Mouse (Mus musculus): ENCODE results near the gene Epm2a. TPM values are rescaled to one million over a fixed set of nuclear protein-coding genes. Genes with fewer than 3 reads are reported as not detected.

Gene Epm2a
- polyA plus RNA-seq, 1 experiment = 1.4 TPM

DNA sequence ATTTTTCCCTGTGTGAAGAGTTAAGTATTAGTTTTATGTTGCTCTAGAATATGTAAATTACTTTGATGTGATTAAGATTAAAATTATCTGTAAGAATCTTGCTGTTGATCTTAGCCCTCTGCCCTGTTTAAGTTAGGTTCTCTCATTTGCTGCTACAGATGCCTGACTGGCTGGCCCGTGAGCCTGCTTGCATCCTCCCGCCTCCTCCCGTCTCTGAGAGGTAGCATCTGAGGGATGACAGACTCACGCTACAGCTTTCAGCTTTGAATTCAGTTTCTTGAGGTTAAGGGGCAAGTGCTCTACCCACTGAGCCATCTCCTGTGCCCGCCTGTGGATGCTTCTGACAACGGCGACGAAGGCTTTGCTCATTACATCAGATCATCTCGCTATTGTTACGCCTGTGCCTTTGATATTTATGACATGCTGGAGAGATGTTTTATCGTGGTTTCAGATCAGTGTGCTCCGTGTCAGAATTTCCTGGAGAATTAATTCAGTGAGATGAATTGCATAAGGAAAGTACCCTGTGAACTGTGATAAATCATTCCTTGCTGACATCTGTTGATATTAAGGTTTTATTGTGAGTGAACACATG is 19.8 kb downstream of the Epm2a start:
- Histone ChIP-seq H3K4me3 (replicated peaks; ENCODE audit: control insufficient read depth, low read depth, low read length) (no peak overlapping the region), H3K27ac (ENCODE audit: control insufficient read depth, insufficient read depth, low read depth, low read length, poor library complexity) (no peak overlapping the region), H3K4me1 (ENCODE audit: control insufficient read depth, insufficient read depth, low read length) (no peaks in the 10 kb centered on the region; the same call in 1 of the 2 replicates)
- no peak for TF ChIP-seq CTCF (IDR thresholded peaks at IDR 0.05; ENCODE audit: control insufficient read depth, insufficient read depth, low read length)
- TF ChIP-seq POLR2A (IDR thresholded peaks at IDR 0.05; ENCODE audit: borderline replicate concordance, control insufficient read depth, low read depth, low read length) = no peak
- 71% methylated on average over 12 of the region's 12 CpGs for WGBS

DNA sequence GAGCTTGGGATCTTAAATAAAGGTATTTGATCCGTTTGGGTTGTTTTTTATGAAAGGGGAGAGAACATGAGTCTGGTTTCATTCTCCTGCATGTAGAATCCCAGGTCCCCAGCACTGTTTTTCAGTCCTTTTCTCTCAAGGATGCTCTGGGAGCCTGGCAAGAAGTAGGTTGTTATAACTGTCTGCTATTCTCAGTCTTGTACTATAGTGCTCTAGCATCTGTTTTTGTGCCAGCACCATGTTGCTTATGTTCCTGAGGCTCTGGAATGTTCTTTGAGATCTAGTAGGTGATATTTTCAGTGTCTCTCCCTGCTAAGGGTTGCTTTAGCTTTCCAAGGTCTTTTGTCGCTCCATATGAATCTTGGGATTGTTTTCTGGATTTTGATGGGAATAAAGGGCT is 38.1 kb downstream of the Epm2a start:
- 76% methylated on average over 2 of the region's 2 CpGs for WGBS
- no peak overlapping the region for H3K27ac ChIP-seq (ENCODE audit: control insufficient read depth, insufficient read depth, low read depth, low read length, poor library complexity)
- no peak overlapping the region for H3K4me3 ChIP-seq (replicated peaks; ENCODE audit: control insufficient read depth, low read depth, low read length)
- H3K4me1 ChIP-seq (ENCODE audit: control insufficient read depth, insufficient read depth, low read length) = no peaks in the 10 kb centered on the region
- no peak for TF ChIP-seq POLR2A (IDR thresholded peaks at IDR 0.05; ENCODE audit: borderline replicate concordance, control insufficient read depth, low read depth, low read length)
- no peak for TF ChIP-seq CTCF (IDR thresholded peaks at IDR 0.05; ENCODE audit: control insufficient read depth, insufficient read depth, low read length)

- H3K4me3 ChIP-seq (replicated peaks; ENCODE audit: control insufficient read depth, low read depth, low read length) = no peak overlapping the region
- 80% methylated on average over 5 of the region's 5 CpGs for WGBS
- no peaks in the 10 kb centered on the region for H3K4me1 ChIP-seq (ENCODE audit: control insufficient read depth, insufficient read depth, low read length)
- no peak overlapping the region for H3K27ac ChIP-seq (ENCODE audit: control insufficient read depth, insufficient read depth, low read depth, low read length, poor library complexity)
- TF ChIP-seq POLR2A (IDR thresholded peaks at IDR 0.05; ENCODE audit: borderline replicate concordance, control insufficient read depth, low read depth, low read length) (no peak), CTCF (IDR thresholded peaks at IDR 0.05; ENCODE audit: control insufficient read depth, insufficient read depth, low read length) (no peak)
These were observed 67.7 kb downstream of the Epm2a start for GRCm38 (mm10) chr10:11410926-11411325.

DNA sequence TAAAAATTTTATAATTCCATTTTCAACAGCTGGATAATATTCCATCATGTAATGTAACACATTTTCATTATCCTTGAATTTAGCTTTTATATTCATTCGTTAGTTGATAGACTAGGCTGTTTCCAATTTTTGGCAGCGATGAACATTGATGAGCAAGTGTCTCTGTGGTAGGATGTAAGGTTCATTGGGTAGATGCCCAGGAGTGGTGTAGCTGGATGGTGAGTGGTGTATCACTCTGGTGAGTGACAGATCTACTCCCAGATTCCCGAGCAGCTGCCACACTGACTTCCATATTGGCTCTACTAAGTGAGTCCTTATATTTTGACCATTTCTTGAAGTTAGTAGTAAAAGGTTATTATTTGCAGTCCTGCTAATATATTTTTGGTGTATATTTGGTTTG is 76.9 kb downstream of the Epm2a start:
- no peak overlapping the region for H3K27ac ChIP-seq (ENCODE audit: control insufficient read depth, insufficient read depth, low read depth, low read length, poor library complexity)
- 84% methylated on average over 3 of the region's 3 CpGs for WGBS
- H3K4me1 ChIP-seq (ENCODE audit: control insufficient read depth, insufficient read depth, low read length) = no peaks in the 10 kb centered on the region
- no peak for TF ChIP-seq POLR2A (IDR thresholded peaks at IDR 0.05; ENCODE audit: borderline replicate concordance, control insufficient read depth, low read depth, low read length)
- TF ChIP-seq CTCF (IDR thresholded peaks at IDR 0.05; ENCODE audit: control insufficient read depth, insufficient read depth, low read length) = no peak
- no peak overlapping the region for H3K4me3 ChIP-seq (replicated peaks; ENCODE audit: control insufficient read depth, low read depth, low read length)

- Histone ChIP-seq H3K4me3 (replicated peaks; ENCODE audit: control insufficient read depth, low read depth, low read length) (no peak overlapping the region), H3K27ac (ENCODE audit: control insufficient read depth, insufficient read depth, low read depth, low read length, poor library complexity) (no peak overlapping the region), H3K4me1 (ENCODE audit: control insufficient read depth, insufficient read depth, low read length) (no peaks in the 10 kb centered on the region)
- no peak for TF ChIP-seq CTCF (IDR thresholded peaks at IDR 0.05; ENCODE audit: control insufficient read depth, insufficient read depth, low read length)
- TF ChIP-seq POLR2A (IDR thresholded peaks at IDR 0.05; ENCODE audit: borderline replicate concordance, control insufficient read depth, low read depth, low read length) = no peak
- WGBS = 84% methylated on average over 12 of the region's 12 CpGs
These were observed 86.0 kb downstream of the Epm2a start for GRCm38 (mm10) chr10:11429059-11429812.

GRCm38 (mm10) chr10:11436961-11437360 is 93.8 kb downstream of the Epm2a start:
- no peak for TF ChIP-seq POLR2A (IDR thresholded peaks at IDR 0.05; ENCODE audit: borderline replicate concordance, control insufficient read depth, low read depth, low read length)
- no peak for TF ChIP-seq CTCF (IDR thresholded peaks at IDR 0.05; ENCODE audit: control insufficient read depth, insufficient read depth, low read length)
- H3K4me1 ChIP-seq (ENCODE audit: control insufficient read depth, insufficient read depth, low read length) = no peaks in the 10 kb centered on the region
- H3K27ac ChIP-seq (ENCODE audit: control insufficient read depth, insufficient read depth, low read depth, low read length, poor library complexity) = no peak overlapping the region
- no peak overlapping the region for H3K4me3 ChIP-seq (replicated peaks; ENCODE audit: control insufficient read depth, low read depth, low read length)
- WGBS = 60% methylated on average over 1 of the region's 1 CpGs

- TF ChIP-seq POLR2A (IDR thresholded peaks at IDR 0.05; ENCODE audit: borderline replicate concordance, control insufficient read depth, low read depth, low read length) (no peak), CTCF (IDR thresholded peaks at IDR 0.05; ENCODE audit: control insufficient read depth, insufficient read depth, low read length) (no peak)
- Histone ChIP-seq H3K4me3 (replicated peaks; ENCODE audit: control insufficient read depth, low read depth, low read length) (no peak overlapping the region), H3K27ac (ENCODE audit: control insufficient read depth, insufficient read depth, low read depth, low read length, poor library complexity) (no peak overlapping the region), H3K4me1 (ENCODE audit: control insufficient read depth, insufficient read depth, low read length) (no peaks in the 10 kb centered on the region)
- 84% methylated on average over 10 of the region's 10 CpGs for WGBS
These were observed 95.3 kb downstream of the Epm2a start for GRCm38 (mm10) chr10:11438461-11438860.

- H3K27ac ChIP-seq (ENCODE audit: control insufficient read depth, insufficient read depth, low read depth, low read length, poor library complexity) = no peak overlapping the region
- WGBS = 85% methylated on average over 6 of the region's 6 CpGs
- H3K4me3 ChIP-seq (replicated peaks; ENCODE audit: control insufficient read depth, low read depth, low read length) = no peak overlapping the region
- no peak for TF ChIP-seq CTCF (IDR thresholded peaks at IDR 0.05; ENCODE audit: control insufficient read depth, insufficient read depth, low read length)
- no peak for TF ChIP-seq POLR2A (IDR thresholded peaks at IDR 0.05; ENCODE audit: borderline replicate concordance, control insufficient read depth, low read depth, low read length)
- H3K4me1 ChIP-seq (ENCODE audit: control insufficient read depth, insufficient read depth, low read length) = no peaks in the 10 kb centered on the region
These were observed 96.1 kb downstream of the Epm2a start for GRCm38 (mm10) chr10:11439342-11439741.

Measured in bone marrow, adult 2 months (tissue).